Mouse (Mus musculus) heart, adult 2 months (tissue): ENCODE results near the gene Spata31d1b. TPM values are rescaled to one million over a fixed set of nuclear protein-coding genes. Genes with fewer than 3 reads are reported as not detected.
"Not testable (repeated sequence)": the region's sequence is repeated elsewhere in the genome, so short reads cannot be mapped to it uniquely, and the experiment has no call there.

Source experiments
- DNase-seq, 2 experiments: peaks; one replicate each; pipeline ENCODE4 v3.0.0; 2021
- H3K27ac ChIP-seq: fragments of 200-600 bp; 2 replicates; pipeline ENCODE4 v1.8.1; 2022
- H3K27me3 ChIP-seq: fragments of 200-500 bp; 2 replicates; pipeline ENCODE4 v1.6.1; 2012; ENCODE audit warnings: mild to moderate bottlenecking, low read length, inconsistent platforms, mixed read lengths; ENCODE audit not compliant: control insufficient read depth, insufficient read depth
- H3K36me3 ChIP-seq: fragments of 200-500 bp; 2 replicates; pipeline ENCODE4 v1.6.1; 2012; ENCODE audit warnings: low read length, inconsistent platforms; ENCODE audit not compliant: control insufficient read depth, insufficient read depth
- H3K4me1 ChIP-seq: fragments of 200-500 bp; 2 replicates; pipeline ENCODE4 v1.6.1; 2011; ENCODE audit warnings: low read length; ENCODE audit not compliant: control insufficient read depth, insufficient read depth
- H3K4me3 ChIP-seq: fragments of 200-600 bp; 2 replicates; pipeline ENCODE4 v1.8.1; 2022
- H3K79me2 ChIP-seq: fragments of 200-500 bp; replicated peaks from 2 replicates; pipeline ENCODE4 v1.6.1; 2012; ENCODE audit warnings: mild to moderate bottlenecking, inconsistent platforms, low read length, moderate library complexity, mixed read lengths; ENCODE audit not compliant: control insufficient read depth, insufficient read depth
- H3K9ac ChIP-seq: fragments of 200-500 bp; 2 replicates; pipeline ENCODE4 v1.6.1; 2012; ENCODE audit warnings: low read depth, mild to moderate bottlenecking, control low read depth, inconsistent platforms, low read length, mixed read lengths
- CTCF ChIP-seq: fragments of 200-600 bp; IDR thresholded peaks from 2 replicates; pipeline ENCODE4 v1.8.1; 2022; ENCODE audit warnings: antibody characterized with exemption, mild to moderate bottlenecking, moderate library complexity
- EP300 ChIP-seq: fragments of 200-500 bp; IDR thresholded peaks from 2 replicates; pipeline ENCODE4 v1.6.1; 2011; ENCODE audit warnings: low read depth, low read length, control low read depth; ENCODE audit not compliant: insufficient read depth
- POLR2A ChIP-seq: fragments of 200-500 bp; IDR thresholded peaks from 2 replicates; pipeline ENCODE4 v1.6.1; 2011; ENCODE audit warnings: mild to moderate bottlenecking, low read depth, low read length, control low read depth; ENCODE audit not compliant: insufficient read depth
- WGBS: fragments of 180-500 bp; shearing (Covaris S2); methylation state at CpG from one replicate; pipeline ENCODE4 v1.1.7; 2018; 5-methylcytosine and 5-hydroxymethylcytosine counted together
- intact Hi-C: fragments of 180-260 bp; cut with DNase I; formaldehyde crosslinking; loops from one replicate; pipeline ENCODE4 v1.15.1; 2025
- polyA plus RNA-seq: library from polyadenylated mRNA; depleted of rRNA; stranded (reverse); fragments of >200 nt; gene quantifications from 2 replicates; pipeline ENCODE4 v1.2.3, GENCODE M21; 2012
- total RNA-seq, 2 experiments: library from RNA; stranded (reverse); gene quantifications; 2 replicates each; pipeline ENCODE4 v1.2.3; 2021

Spata31d1b gene
- total and polyA plus RNA-seq, 3 experiments: 0.04 TPM; not detected in 2

- Histone ChIP-seq H3K79me2 (no peaks in the 10 kb centered on the region), H3K27ac (no peak overlapping the region), H3K4me3 (no peak overlapping the region), H3K4me1 (peaks cover under 1% of the 10 kb centered on the region; the same call in 1 of the 2 replicates), H3K27me3 (no peaks in the 10 kb centered on the region), H3K36me3 (no peaks in the 10 kb centered on the region), H3K9ac (no peak overlapping the region)
- intact Hi-C loops: no loop called here
- TF ChIP-seq POLR2A (no peak), CTCF (no peak), EP300 (no peak)
- DNase-seq: no peak
- WGBS: 94% methylated on average over 8 of the region's 8 CpGs
Measured at GRCm38 (mm10) chr13:59699131-59699530, 13.0 kb upstream of the Spata31d1b start.

- H3K27me3 ChIP-seq, H3K9ac ChIP-seq, intact Hi-C loops, H3K4me3 ChIP-seq, H3K4me1 ChIP-seq, DNase-seq, H3K36me3 ChIP-seq, H3K79me2 ChIP-seq, H3K27ac ChIP-seq: not testable (repeated sequence)
- 41% methylated on average over 1 of the region's 1 CpGs for WGBS
Measured at GRCm38 (mm10) chr13:59700137-59700536, 11.9 kb upstream of the Spata31d1b start.

- H3K4me3 ChIP-seq: no peak overlapping the region
- H3K36me3 ChIP-seq: no peaks in the 10 kb centered on the region
- no peak for TF ChIP-seq POLR2A
- TF ChIP-seq EP300: no peak
- no peak for TF ChIP-seq CTCF
- H3K27me3 ChIP-seq: no peaks in the 10 kb centered on the region
- no peaks in the 10 kb centered on the region for H3K79me2 ChIP-seq
- WGBS: 60% methylated on average over 12 of the region's 12 CpGs
- H3K4me1 ChIP-seq: peaks cover 1% of the 10 kb centered on the region; the same call in 1 of the 2 replicates
- intact Hi-C loops: no loop called here
- DNase-seq: no peak
- H3K9ac ChIP-seq: no peak overlapping the region
- H3K27ac ChIP-seq: no peak overlapping the region
Measured at GRCm38 (mm10) chr13:59703514-59703913, 8.6 kb upstream of the Spata31d1b start.

- peaks cover 1% of the 10 kb centered on the region; the same call in 1 of the 2 replicates for H3K4me1 ChIP-seq
- H3K27ac ChIP-seq: no peak overlapping the region
- TF ChIP-seq POLR2A: no peak
- 0 out of 2 replicates have a peak, but pooled peaks have one; percentile 10 for TF ChIP-seq EP300
- TF ChIP-seq CTCF: peak; percentile 57
- intact Hi-C loops: no loop called here
- H3K27me3 ChIP-seq: no peaks in the 10 kb centered on the region
- WGBS: 19% methylated on average over 12 of the region's 12 CpGs
- no peaks in the 10 kb centered on the region for H3K79me2 ChIP-seq
- DNase-seq: peak in 1 of 2 experiments; percentile 13
- 0 out of 2 replicates have a peak overlapping the region, but pooled peaks have one; percentile 3 for H3K9ac ChIP-seq
- no peak overlapping the region for H3K4me3 ChIP-seq
- H3K36me3 ChIP-seq: no peaks in the 10 kb centered on the region
Measured at GRCm38 (mm10) chr13:59704562-59704961, 7.5 kb upstream of the Spata31d1b start.

GRCm38 (mm10) chr13:59710230-59710629 is 1.9 kb upstream of the Spata31d1b start, which contains the start of gene Spata31d1a:
Gene Spata31d1a, minus strand, starts transcription at chr13:59710330.
- Histone ChIP-seq H3K27ac (no peak within 1 kb of the TSS), H3K79me2 (no peaks in the 10 kb centered on the region), H3K27me3 (no peaks in the 10 kb centered on the region), H3K36me3 (no peaks in the 10 kb centered on the region), H3K4me3 (no peak within 1 kb of the TSS), H3K4me1 (no peaks in the 10 kb centered on the region), H3K9ac (no peak within 1 kb of the TSS)
- 87% methylated on average over 15 of the region's 15 CpGs for WGBS
- no peak for DNase-seq
- intact Hi-C loops: no loop called here
- TF ChIP-seq POLR2A (no peak), CTCF (no peak), EP300 (no peak)

GRCm38 (mm10) chr13:59713710-59714109 is 1.6 kb downstream of the Spata31d1b start:
- Histone ChIP-seq H3K27me3 (no peaks in the 10 kb centered on the region), H3K27ac (no peak overlapping the region), H3K79me2 (no peaks in the 10 kb centered on the region), H3K4me1 (no peaks in the 10 kb centered on the region), H3K9ac (no peak overlapping the region), H3K4me3 (no peak overlapping the region), H3K36me3 (no peaks in the 10 kb centered on the region)
- TF ChIP-seq CTCF (no peak), EP300 (no peak), POLR2A (no peak)
- no peak for DNase-seq
- intact Hi-C loops: no loop called here
- WGBS: 51% methylated on average over 3 of the region's 3 CpGs

- intact Hi-C loops, H3K27me3 ChIP-seq, H3K36me3 ChIP-seq, H3K9ac ChIP-seq, H3K4me3 ChIP-seq, H3K4me1 ChIP-seq, H3K79me2 ChIP-seq: not testable (repeated sequence)
- peak in 1 of 2 experiments; percentile 48 for DNase-seq
- peak overlapping the region; percentile 15 for H3K27ac ChIP-seq
- 15% methylated on average over 6 of the region's 6 CpGs for WGBS
Measured at GRCm38 (mm10) chr13:59718857-59719440, 6.9 kb downstream of the Spata31d1b start.
